Mouse (Mus musculus) ES-E14 (cell line): ENCODE data around the gene Slfn14. TPM values are rescaled to one million over a fixed set of nuclear protein-coding genes. Genes with fewer than 3 reads are reported as not detected.
"Not testable (repeated sequence)": the region's sequence is repeated elsewhere in the genome, so short reads cannot be mapped to it uniquely, and the experiment has no call there.

Source experiments
- DNase-seq: peaks from one replicate; pipeline ENCODE4 v3.0.0-alpha.2; 2013; ENCODE audit warnings: low read depth, low spot score
- H3K27ac ChIP-seq: 2 replicates; pipeline ENCODE4 v1.5.1; 2012; ENCODE audit warnings: low read depth, mild to moderate bottlenecking, low read length, moderate library complexity, mixed read lengths; ENCODE audit not compliant: poor library complexity, insufficient read depth, severe bottlenecking
- H3K36me3 ChIP-seq: 2 replicates; pipeline ENCODE4 v1.6.1; 2012; ENCODE audit warnings: mild to moderate bottlenecking, low read length, moderate library complexity, mixed read lengths; ENCODE audit not compliant: control insufficient read depth, poor library complexity, insufficient read depth, severe bottlenecking
- H3K4me1 ChIP-seq, 2 experiments: fragments of 150-350 bp in 1 of 2; sonication (generic) in 1 of 2; 2 replicates each; pipeline ENCODE4 v1.6.1; 2012; ENCODE audit warnings: low read length in 2 of 2, mild to moderate bottlenecking in 1 of 2, mixed read lengths in 1 of 2; ENCODE audit not compliant: control insufficient read depth in 2 of 2, insufficient read depth in 2 of 2, poor library complexity in 1 of 2
- H3K4me3 ChIP-seq, 2 experiments: fragments of 150-350 bp in 1 of 2; sonication (generic) in 1 of 2; 2 replicates each; pipeline ENCODE4 v1.5.1; 2012; ENCODE audit warnings: low read length in 2 of 2, low read depth in 1 of 2, mild to moderate bottlenecking in 1 of 2, mixed read lengths in 1 of 2; ENCODE audit not compliant: insufficient read depth in 1 of 2, poor library complexity in 1 of 2, severe bottlenecking in 1 of 2
- H3K9ac ChIP-seq: 2 replicates; pipeline ENCODE4 v1.6.1; 2012; ENCODE audit warnings: low read depth, mild to moderate bottlenecking, low read length, mixed read lengths; ENCODE audit not compliant: poor library complexity, insufficient read depth, severe bottlenecking
- H3K9me3 ChIP-seq: fragments of 150-350 bp; sonication (generic); 2 replicates; pipeline ENCODE4 v1.6.1; 2012; ENCODE audit warnings: low read depth, mild to moderate bottlenecking, low read length; ENCODE audit not compliant: control insufficient read depth, insufficient read depth
- CHD2 ChIP-seq: IDR thresholded peaks from 2 replicates; pipeline ENCODE4 v1.6.1; 2014; ENCODE audit warnings: mild to moderate bottlenecking, low read depth, low read length, inconsistent platforms
- HCFC1 ChIP-seq: IDR thresholded peaks from 2 replicates; pipeline ENCODE4 v1.6.1; 2012; ENCODE audit warnings: low read length, inconsistent platforms, borderline replicate concordance; ENCODE audit not compliant: insufficient read depth
- MAFK ChIP-seq: IDR thresholded peaks from 2 replicates; pipeline ENCODE4 v1.6.1; 2014; ENCODE audit warnings: mild to moderate bottlenecking, low read depth, low read length, inconsistent platforms; ENCODE audit not compliant: insufficient read depth
- ZC3H11A ChIP-seq: IDR thresholded peaks from 2 replicates; pipeline ENCODE4 v1.6.1; 2012; ENCODE audit warnings: low read depth, mild to moderate bottlenecking, inconsistent platforms, low read length, borderline replicate concordance
- ZNF384 ChIP-seq: IDR thresholded peaks from 2 replicates; pipeline ENCODE4 v1.6.1; 2012; ENCODE audit warnings: low read depth, low read length, inconsistent platforms
- in situ Hi-C, 2 experiments: fragments of 600-800 bp; cut with MboI; formaldehyde crosslinking; loops; one replicate each; pipeline ENCODE4 v1.15.1; 2025; ENCODE audit warnings: low sequenced_read_pairs in 2 of 2, inconsistent platforms in 1 of 2; ENCODE audit not compliant: unreplicated experiment in 2 of 2
- total RNA-seq: library from RNA; depleted of rRNA; stranded (reverse); fragments of 300-350 nt; gene quantifications from 2 replicates; pipeline ENCODE4 v1.2.3, GENCODE M21; 2012

The Slfn14 gene
- total RNA-seq, 1 experiment = not detected

DNA sequence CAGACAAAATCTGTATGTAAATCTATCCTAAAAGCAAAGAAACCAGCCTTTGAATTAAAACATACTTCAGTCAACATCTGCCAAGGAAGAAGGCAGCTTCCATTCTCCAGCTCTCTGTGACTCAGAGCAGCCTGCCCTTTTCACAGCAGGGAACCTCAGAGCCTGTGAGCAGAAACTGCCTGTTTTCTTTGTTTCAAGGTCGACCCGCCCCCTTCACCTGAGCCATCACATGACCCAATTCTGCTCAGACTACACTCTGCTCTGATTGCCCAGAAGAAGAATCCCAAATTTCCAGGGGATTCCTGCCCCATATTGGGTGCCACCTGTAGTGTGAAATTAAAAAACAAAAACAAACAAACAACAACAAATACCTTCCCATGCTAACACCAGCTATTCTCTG is 46.7 kb downstream of the Slfn14 start:
- H3K4me1 ChIP-seq = peaks cover 0 to 6% of the 10 kb centered on the region in 2 experiments; a peak in 1 of 4 replicates
- H3K27ac ChIP-seq = no peak overlapping the region; the same call in 1 of the 2 replicates
- H3K9me3 ChIP-seq = no peaks in the 10 kb centered on the region
- DNase-seq = peak; percentile 75
- H3K4me3 ChIP-seq = no peak overlapping the region
- in situ Hi-C loops = no loop called here
- no peak overlapping the region for H3K9ac ChIP-seq
- H3K36me3 ChIP-seq = no peaks in the 10 kb centered on the region
- TF ChIP-seq MAFK = no peak
- no peak for TF ChIP-seq ZC3H11A
- no peak for TF ChIP-seq ZNF384
- TF ChIP-seq CHD2 = no peak
- no peak for TF ChIP-seq HCFC1

GRCm38 (mm10) chr11:83238389-83238788 is 48.1 kb downstream of the Slfn14 start:
- Histone ChIP-seq H3K4me1 (peaks cover 0 to 6% of the 10 kb centered on the region in 2 experiments; a peak in 1 of 4 replicates), H3K9me3 (no peaks in the 10 kb centered on the region), H3K36me3 (no peaks in the 10 kb centered on the region), H3K27ac (no peak overlapping the region), H3K9ac (no peak overlapping the region), H3K4me3 (no peak overlapping the region)
- no peak for DNase-seq
- TF ChIP-seq ZNF384 (no peak), ZC3H11A (no peak), MAFK (no peak), CHD2 (no peak), HCFC1 (no peak)
- in situ Hi-C loops = no loop called here

GRCm38 (mm10) chr11:83237390-83237789 is 49.1 kb downstream of the Slfn14 start:
- DNase-seq, H3K9me3 ChIP-seq, H3K27ac ChIP-seq, H3K9ac ChIP-seq, H3K36me3 ChIP-seq, H3K4me1 ChIP-seq, in situ Hi-C loops: not testable (repeated sequence)
- peak overlapping the region in 1 of 2 experiments; percentile 39; a peak in 1 of 4 replicates for H3K4me3 ChIP-seq

DNA sequence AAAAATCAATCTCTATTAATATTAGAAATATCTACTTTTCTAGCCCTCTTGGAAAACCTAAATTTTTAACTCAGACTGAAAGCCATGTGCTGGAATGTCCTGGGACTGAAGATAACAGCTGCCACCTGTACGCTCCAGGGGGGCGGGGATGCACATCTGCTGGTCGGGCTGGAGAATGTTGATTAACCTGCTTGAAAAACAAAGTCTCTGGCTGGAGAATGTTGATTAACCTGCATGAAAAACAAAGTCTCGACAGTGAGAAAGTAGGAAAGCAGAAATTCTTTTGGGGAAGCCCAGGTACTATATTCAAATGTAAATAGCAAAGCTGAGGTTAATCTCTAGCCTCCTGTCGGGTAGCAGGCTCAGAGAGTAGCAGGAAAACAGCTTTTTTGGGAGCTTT is 52.9 kb downstream of the Slfn14 start:
- H3K4me1 ChIP-seq, H3K27ac ChIP-seq, H3K4me3 ChIP-seq, H3K9me3 ChIP-seq, H3K36me3 ChIP-seq, H3K9ac ChIP-seq, in situ Hi-C loops: not testable (repeated sequence)
- DNase-seq = peak; percentile 40

GRCm38 (mm10) chr11:83230966-83231365 is 55.6 kb downstream of the Slfn14 start:
- Histone ChIP-seq H3K36me3 (no peaks in the 10 kb centered on the region), H3K27ac (no peak overlapping the region), H3K4me1 (no peaks in the 10 kb centered on the region), H3K9ac (no peak overlapping the region), H3K4me3 (no peak overlapping the region), H3K9me3 (no peaks in the 10 kb centered on the region)
- DNase-seq = no peak
- no peak for TF ChIP-seq HCFC1
- TF ChIP-seq ZC3H11A = no peak
- TF ChIP-seq MAFK = no peak
- TF ChIP-seq ZNF384 = no peak
- TF ChIP-seq CHD2 = no peak
- in situ Hi-C loops = no loop called here
